Mouse (Mus musculus) Muller cell, postnatal 12 days (primary cell): ENCODE data around the gene Ncoa6.
"Not testable (repeated sequence)": the region's sequence is repeated elsewhere in the genome, so short reads cannot be mapped to it uniquely, and the experiment has no call there.

Experiments used
- DNase-seq: peaks from one replicate; pipeline ENCODE4 v3.0.0-alpha.2; 2015; ENCODE audit errors: inconsistent ontology term

Ncoa6 gene

DNA sequence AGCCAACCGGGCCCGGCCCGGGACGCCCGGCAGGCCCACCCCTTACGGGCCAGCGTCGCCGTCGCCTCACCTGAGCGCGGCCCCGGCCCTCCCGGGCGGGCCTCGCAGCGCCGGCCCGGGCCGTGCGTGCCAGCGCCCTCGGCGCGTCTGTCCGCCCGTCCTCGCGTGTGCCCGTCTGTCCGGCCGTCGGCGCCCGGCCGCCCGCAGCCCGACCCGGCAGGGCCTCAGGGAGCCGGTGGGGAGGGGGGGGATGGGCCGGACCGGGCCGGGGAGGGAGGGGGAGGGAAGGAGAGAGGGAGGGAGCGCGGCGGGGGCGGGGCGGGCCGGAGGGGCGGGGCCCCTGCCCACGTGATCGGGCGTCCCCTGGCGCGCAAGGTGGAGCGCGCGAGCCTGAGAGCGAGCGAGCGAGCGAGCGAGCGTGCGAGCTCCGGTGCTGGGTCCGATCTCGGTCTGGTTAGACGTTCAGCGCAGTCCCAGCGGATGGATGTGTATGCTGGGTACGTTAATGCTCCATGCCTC, at the start of gene Ncoa6:
Ncoa6 (minus strand) TSS at position 325 of the 519 bp plus-strand sequence.
- DNase-seq, result peak; percentile 87

DNA sequence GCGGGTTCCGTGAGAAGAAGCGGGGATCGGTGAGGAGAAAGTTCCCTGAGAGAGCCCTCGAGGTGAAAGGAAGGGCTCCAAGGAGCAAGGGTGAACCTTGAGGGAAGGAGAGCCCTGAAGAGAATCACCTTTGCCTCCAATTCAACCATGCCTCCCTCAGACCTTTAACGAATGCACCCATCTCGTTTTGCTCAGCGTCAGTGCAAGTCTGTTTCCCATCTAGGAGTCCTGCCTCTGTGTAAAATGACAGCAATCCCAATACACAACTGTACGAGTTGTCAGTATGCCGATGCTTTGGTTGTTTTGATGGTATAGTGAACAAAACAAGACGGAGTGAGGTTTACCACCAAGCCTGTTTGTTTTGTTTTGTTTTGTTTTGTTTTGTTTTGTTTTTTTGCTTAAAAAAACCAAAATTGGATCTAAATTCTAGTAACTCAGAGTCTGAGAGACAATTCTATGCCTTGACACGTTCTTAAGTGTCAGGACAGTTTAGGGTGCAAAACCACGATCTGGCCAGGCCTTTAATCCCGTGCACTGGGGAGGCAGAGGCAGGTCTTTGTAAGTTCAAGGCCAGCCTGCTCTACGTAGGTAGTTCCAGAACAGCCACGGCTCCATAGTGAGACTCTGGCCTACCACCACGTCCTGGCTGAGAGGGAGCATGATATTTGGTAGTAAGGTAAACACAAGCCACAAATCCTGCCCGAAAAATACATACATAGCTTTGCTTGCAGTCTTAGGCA, 45.0 kb upstream of the Ncoa6 start:
- DNase-seq, result no peak

DNA sequence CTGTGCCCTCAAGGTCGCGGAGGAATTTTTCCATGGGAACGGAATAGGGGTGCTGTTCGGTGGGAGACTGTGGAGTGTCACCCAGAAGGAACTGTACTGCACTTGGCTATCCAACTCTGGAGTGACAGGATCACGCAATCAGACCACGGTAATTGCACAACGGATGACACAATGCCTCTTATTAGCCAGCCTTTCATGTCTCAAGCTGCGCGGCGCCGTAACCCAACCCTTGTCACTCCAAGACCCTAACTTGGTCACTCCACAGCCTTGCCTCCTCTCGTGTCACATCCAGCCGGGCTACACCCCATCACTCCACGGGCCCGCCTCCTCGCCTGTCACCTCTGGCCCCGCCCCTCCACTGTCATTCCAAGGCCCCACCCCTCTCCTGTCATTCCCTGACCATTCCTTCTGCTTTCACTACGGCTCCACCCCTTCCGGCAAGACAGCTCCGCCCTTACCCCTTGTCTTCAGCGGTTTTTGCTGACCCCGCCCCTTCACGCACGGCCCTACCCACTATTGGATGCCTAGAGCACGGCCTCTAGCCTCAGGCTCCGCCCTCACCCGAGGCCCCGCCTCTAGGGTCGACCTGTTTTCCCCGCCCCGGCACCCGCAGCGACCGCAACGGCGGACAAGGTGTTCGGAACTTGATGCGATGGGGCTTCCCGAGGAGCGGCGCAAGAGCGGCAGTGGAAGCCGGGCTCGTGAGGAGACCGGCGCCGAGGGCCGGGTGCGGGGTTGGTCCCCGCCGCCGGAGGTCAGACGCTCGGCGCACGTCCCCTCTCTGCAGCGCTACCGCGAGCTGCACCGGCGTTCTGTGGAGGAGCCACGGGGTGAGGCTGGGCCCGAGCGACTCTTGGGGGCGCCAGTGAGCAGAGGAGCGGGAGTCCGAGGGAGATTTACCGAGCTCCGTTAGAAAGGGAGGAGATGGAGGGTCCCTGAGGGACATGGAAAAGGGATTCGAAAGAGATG, 44.0 kb upstream of the Ncoa6 start, which contains the start of the genes Acss2 and Ggt7:
Acss2 (plus strand) TSS at position 494 of the 969 bp plus-strand sequence.
Ggt7 (minus strand) TSS at position 783 of the 969 bp plus-strand sequence.
- peak; percentile 99 for DNase-seq

DNA sequence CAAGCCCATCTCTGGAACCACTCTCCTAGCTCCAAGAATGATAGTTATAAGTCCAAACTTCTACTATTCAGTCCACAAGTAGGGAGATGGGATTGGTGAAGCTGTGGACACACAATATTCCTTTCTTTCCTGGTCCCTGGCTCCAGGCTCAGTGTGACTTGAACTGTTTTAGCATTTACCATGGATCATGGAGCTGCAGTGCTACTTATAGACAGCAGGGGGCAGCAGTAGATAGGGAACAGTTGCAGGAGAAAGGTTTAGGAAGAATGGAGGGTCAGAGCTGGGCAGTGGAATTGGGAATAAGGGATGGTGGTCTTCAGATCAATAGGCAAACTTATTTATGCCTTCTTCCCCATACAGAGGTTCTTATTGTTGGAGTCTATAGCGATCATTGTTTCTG, 42.2 kb upstream of the Ncoa6 start:
- peak; percentile 60 for DNase-seq

GRCm38 (mm10) chr2:155514666-155515065, 41.0 kb upstream of the Ncoa6 start:
- peak; percentile 77 for DNase-seq

- no peak for DNase-seq
Observed at GRCm38 (mm10) chr2:155513543-155513942, 39.8 kb upstream of the Ncoa6 start.

GRCm38 (mm10) chr2:155512479-155512878, 38.8 kb upstream of the Ncoa6 start:
- peak; percentile 32 for DNase-seq

- DNase-seq, result no peak
Observed at GRCm38 (mm10) chr2:155507721-155508470, 34.2 kb upstream of the Ncoa6 start.

DNA sequence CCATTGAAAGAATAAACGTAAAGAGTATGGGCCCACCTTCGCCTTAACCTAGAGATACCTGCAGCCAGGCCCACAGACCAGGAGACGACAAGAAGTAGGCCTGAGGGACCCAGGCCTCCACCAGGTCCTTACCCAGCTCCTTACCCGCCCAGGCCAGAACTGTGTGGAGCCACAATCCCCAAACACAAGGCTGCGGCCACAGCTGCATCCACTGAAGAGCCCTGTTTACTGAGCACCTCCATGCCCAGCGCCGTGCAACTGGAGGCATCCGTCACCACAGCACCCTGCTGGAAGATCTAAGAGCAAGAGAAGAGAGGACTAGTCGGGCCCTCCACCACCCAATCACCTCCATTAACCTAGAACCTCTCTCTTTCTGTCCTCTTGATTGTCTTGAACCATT, 32.1 kb upstream of the Ncoa6 start:
- no peak for DNase-seq

- no peak for DNase-seq
Observed at GRCm38 (mm10) chr2:155504440-155505355, 31.0 kb upstream of the Ncoa6 start.

GRCm38 (mm10) chr2:155502596-155502995, 28.9 kb upstream of the Ncoa6 start:
- DNase-seq, result no peak

DNA sequence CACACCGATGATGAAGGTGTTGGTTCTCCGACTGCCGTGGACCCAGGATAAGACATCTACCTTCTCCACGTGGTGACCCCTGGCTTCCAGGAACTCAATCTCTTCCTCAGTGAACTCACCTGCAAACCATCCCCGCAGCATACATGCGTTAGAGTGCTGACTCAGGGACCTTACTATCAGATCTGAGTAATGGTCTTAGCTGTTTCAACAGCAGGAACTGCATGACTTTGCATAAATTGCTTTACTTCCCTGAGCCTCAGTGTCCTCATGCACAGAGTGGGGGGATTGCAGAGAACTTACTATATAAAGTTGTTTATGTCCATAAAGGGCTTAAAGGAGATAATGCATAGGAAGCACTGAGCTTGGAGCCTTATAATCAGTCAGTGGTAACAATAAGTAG, 17.3 kb upstream of the Ncoa6 start:
- DNase-seq, result no peak

DNA sequence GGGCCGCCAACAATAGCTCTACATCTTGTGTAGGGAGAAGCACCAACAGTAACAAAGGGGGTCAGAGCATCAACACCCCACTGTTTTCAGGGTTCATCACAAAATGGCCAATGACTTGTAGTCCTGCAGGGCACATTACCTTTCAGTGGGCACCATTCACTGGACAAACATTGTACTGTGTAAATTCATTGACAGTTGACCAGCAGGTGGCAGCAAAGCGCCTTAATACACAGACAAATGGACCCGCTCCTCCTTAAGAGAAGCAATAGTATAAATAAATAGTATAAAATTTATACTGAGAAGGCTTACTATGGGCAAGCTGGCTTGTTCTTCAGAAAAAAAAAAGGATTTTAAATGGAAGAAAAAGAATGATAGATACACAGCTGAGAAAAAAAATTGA, 8.3 kb upstream of the Ncoa6 start:
- DNase-seq, result peak; percentile 35

- DNase-seq, result peak; percentile 49
Observed at GRCm38 (mm10) chr2:155472671-155473569, 774 bp downstream of the Ncoa6 start.

- no peak for DNase-seq
Observed at GRCm38 (mm10) chr2:155466861-155467260, 6.8 kb downstream of the Ncoa6 start.

DNA sequence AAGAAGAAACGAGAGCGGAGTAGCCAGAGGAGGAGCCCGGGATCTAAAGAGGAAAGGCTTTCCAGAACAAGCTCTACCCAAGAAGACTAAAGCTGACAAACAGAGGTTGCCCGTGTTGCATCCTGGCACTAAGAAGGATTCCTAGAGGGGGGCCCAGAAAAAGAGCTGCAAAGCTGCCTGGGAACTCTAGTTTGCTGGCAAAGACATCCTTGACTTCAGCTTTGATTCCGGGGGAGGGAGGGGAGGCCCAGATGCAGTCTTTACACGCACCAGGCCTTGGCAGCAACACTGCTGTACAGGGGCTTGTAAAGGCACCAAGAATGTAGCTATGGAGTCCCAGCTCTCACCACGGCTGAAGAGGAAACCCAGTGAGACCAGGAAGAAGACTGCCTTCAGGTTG, 20.1 kb downstream of the Ncoa6 start:
- DNase-seq, result peak; percentile 27

DNA sequence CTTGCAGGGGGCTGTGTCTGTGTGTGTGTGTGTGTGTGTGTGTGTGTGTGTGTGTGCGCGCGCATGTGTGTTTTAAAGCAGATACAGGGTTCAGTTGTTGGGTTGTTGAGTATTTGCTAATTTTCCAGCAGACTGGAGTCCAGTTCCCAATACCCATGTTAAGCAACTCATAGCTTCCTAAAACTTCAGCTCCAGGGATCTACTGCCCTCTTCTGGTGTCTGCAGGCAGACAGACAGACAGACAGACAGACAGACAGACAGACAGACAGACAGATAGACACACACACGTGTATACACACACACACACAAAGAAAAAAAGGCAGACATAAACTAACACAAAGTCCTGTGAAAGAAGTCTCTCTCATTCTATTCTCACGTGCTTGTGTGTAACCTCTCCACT, 22.4 kb downstream of the Ncoa6 start:
- DNase-seq, result no peak

DNA sequence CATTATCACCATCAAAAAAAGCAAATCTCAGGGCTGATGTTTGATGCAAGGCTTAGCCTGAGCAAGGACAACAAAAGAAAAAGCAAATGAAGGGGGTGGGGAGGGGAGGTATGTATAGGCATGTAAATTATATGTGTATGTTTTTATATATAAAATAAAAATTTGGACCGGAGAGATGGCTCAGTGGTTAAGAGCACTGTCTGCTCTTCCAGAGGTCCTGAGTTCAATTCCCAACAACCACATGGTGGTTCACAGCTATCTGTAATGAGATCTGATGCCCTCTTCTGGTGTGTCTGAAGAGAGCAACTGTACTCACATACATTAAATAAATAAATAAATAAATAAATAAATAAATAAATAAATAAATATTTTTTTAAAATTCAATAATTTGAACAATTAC, 25.8 kb downstream of the Ncoa6 start:
- not testable (repeated sequence) for DNase-seq

DNA sequence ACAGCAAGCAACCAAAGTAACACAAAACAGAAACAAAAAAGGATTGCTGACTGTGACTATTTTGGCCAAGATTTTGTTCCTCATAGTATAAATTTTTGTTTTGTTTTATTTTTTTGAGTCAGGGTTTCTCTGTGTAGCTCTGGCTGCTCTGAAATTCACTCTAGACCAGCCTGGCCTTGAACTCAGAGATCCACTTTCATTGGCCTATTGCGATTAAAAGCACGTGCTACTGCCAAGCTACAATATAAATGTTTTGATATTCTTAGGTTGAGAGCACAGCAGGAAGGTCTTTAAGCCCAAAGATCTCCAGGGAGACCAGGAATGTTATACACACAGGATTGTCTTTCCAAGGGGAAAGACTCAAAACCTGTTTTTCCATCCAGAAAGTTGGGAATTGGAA, 30.2 kb downstream of the Ncoa6 start:
- DNase-seq, result peak; percentile 17
